Mouse (Mus musculus): ENCODE measurements around the gene G430095P16Rik. TPM values are rescaled to one million over a fixed set of nuclear protein-coding genes. Genes with fewer than 3 reads are reported as not detected.

Gene G430095P16Rik
- polyA plus RNA-seq, 1 experiment from 2014 or later, result 0.76 TPM

DNA sequence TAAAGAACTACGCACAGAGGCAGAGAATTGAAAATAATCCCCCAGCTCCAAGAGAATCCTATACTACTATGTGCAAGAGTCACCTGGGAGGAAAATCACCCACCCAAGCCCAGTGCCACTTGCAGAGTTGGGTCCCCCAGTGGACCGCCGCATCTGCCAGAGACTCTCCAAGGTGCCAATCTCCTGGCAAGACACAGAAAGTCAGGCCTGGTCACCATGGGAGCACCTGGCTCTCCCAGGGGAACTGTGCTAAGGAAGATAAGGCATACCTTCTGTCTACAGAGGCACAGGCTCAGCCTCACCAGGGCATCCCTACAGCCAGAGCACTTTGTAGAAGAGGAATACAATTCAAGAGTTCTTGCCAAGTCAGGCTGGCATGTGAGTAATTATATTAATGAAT, 35.5 kb downstream of the G430095P16Rik start:
- no peak overlapping the region for H3K9ac ChIP-seq (replicated peaks; ENCODE audit: low read depth, low read length)
- 0 out of 2 replicates have a peak, but pooled peaks cover 3% of the 10 kb centered on the region for H3K27me3 ChIP-seq (ENCODE audit: control insufficient read depth, insufficient read depth, low read length)
- no peak overlapping the region for H3K4me2 ChIP-seq (ENCODE audit: low read depth, low read length)
- ATAC-seq (ENCODE audit: low read depth), result no peak
- no peak overlapping the region for H3K4me3 ChIP-seq (ENCODE audit: low read depth, low read length)
- H3K4me1 ChIP-seq (ENCODE audit: control insufficient read depth, insufficient read depth, low read length), result no peaks in the 10 kb centered on the region
- no peaks in the 10 kb centered on the region; the same call in 1 of the 2 replicates for H3K36me3 ChIP-seq (ENCODE audit: control insufficient read depth, insufficient read depth, low read length)
- 94% methylated on average over 3 of the region's 3 CpGs for WGBS
- no peak overlapping the region for H3K27ac ChIP-seq (ENCODE audit: low read depth, low read length)
- H3K9me3 ChIP-seq (ENCODE audit: control insufficient read depth, low read length), result no peaks in the 10 kb centered on the region

DNA sequence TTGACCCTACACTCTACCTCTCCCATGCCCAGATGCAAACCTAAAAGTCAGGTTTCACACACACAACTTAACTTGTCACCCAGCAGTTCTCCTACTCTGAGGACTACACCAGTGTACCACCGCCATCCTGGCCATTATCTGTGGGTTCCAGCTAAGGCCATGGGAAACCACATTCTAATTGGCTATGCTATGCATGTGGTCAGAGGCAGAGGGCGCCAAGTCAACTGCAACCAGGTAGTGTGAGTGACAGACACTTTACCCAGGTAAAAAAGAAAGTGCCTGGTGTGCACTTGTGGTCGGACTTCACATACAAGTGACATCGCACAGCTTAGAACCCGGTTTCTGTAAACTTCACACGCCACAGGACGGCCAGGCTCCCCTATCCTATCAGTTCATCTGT, 36.3 kb downstream of the G430095P16Rik start:
- Histone ChIP-seq H3K27ac (ENCODE audit: low read depth, low read length) (no peak overlapping the region), H3K36me3 (ENCODE audit: control insufficient read depth, insufficient read depth, low read length) (no peaks in the 10 kb centered on the region; the same call in 1 of the 2 replicates), H3K4me3 (ENCODE audit: low read depth, low read length) (no peak overlapping the region), H3K9ac (replicated peaks; ENCODE audit: low read depth, low read length) (no peak overlapping the region), H3K9me3 (ENCODE audit: control insufficient read depth, low read length) (no peaks in the 10 kb centered on the region), H3K4me1 (ENCODE audit: control insufficient read depth, insufficient read depth, low read length) (no peaks in the 10 kb centered on the region), H3K4me2 (ENCODE audit: low read depth, low read length) (no peak overlapping the region), H3K27me3 (ENCODE audit: control insufficient read depth, insufficient read depth, low read length) (peaks cover 3% of the 10 kb centered on the region; the same call in 1 of the 2 replicates)
- WGBS, result 69% methylated on average over 7 of the region's 7 CpGs
- no peak for ATAC-seq (ENCODE audit: low read depth)

DNA sequence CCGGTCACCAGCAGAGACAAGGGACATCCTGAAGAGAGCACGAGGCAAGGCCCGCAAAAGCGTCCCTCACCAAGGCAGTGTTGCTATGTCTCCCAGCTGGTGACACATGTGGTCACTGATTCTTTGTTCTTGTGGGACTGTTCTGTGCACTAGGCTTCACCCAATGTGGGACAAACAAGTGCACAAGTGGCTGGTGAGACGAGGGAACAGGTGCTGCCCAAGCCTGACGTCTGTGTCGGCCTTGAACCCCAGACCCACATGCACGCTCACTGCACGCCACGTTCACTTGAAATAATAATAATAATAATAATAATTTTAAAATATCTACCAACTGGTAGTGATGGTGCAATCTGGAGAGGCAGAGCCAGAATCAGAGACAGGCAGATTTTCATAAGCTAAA, 36.9 kb downstream of the G430095P16Rik start:
- WGBS, result 90% methylated on average over 10 of the region's 10 CpGs
- peaks cover 3% of the 10 kb centered on the region; the same call in 1 of the 2 replicates for H3K27me3 ChIP-seq (ENCODE audit: control insufficient read depth, insufficient read depth, low read length)
- H3K36me3 ChIP-seq (ENCODE audit: control insufficient read depth, insufficient read depth, low read length), result no peaks in the 10 kb centered on the region; the same call in 1 of the 2 replicates

DNA sequence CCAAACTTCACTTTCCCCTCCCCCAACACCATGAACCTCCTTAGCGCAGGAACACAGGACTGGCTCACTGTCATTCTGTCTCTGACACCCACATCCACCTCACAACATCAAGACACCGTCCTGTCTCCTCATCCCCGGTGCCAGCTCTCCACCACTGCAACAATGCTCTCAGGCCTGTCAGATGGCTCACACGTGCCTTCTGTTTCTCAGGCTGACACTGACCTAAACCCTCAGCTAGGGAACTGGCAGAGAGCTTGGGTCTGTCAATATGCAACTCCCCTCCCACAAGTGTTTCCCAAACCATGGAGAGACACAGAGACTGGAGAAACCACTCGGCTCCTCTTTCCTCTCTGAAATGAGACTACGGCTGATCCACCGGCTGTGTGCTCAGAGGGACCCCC, 37.6 kb downstream of the G430095P16Rik start:
- ATAC-seq (ENCODE audit: low read depth), result no peak
- Histone ChIP-seq H3K27me3 (ENCODE audit: control insufficient read depth, insufficient read depth, low read length) (peaks cover 3% of the 10 kb centered on the region; the same call in 1 of the 2 replicates), H3K27ac (ENCODE audit: low read depth, low read length) (no peak overlapping the region), H3K4me2 (ENCODE audit: low read depth, low read length) (no peak overlapping the region), H3K9ac (replicated peaks; ENCODE audit: low read depth, low read length) (no peak overlapping the region), H3K4me1 (ENCODE audit: control insufficient read depth, insufficient read depth, low read length) (peaks cover 7% of the 10 kb centered on the region), H3K36me3 (ENCODE audit: control insufficient read depth, insufficient read depth, low read length) (no peaks in the 10 kb centered on the region; the same call in 1 of the 2 replicates), H3K9me3 (ENCODE audit: control insufficient read depth, low read length) (no peaks in the 10 kb centered on the region), H3K4me3 (ENCODE audit: low read depth, low read length) (no peak overlapping the region)
- WGBS, result 43% methylated on average over 7 of the region's 7 CpGs

More for the DNA sequence above, 36.9 kb downstream of the G430095P16Rik start:
- no peak overlapping the region for H3K27ac ChIP-seq (ENCODE audit: low read depth, low read length)
- H3K4me2 ChIP-seq (ENCODE audit: low read depth, low read length), result no peak overlapping the region
- ATAC-seq (ENCODE audit: low read depth), result no peak
- no peaks in the 10 kb centered on the region for H3K9me3 ChIP-seq (ENCODE audit: control insufficient read depth, low read length)
- peaks cover under 1% of the 10 kb centered on the region; the same call in 1 of the 2 replicates for H3K4me1 ChIP-seq (ENCODE audit: control insufficient read depth, insufficient read depth, low read length)
- H3K4me3 ChIP-seq (ENCODE audit: low read depth, low read length), result no peak overlapping the region
- no peak overlapping the region for H3K9ac ChIP-seq (replicated peaks; ENCODE audit: low read depth, low read length)

DNA sequence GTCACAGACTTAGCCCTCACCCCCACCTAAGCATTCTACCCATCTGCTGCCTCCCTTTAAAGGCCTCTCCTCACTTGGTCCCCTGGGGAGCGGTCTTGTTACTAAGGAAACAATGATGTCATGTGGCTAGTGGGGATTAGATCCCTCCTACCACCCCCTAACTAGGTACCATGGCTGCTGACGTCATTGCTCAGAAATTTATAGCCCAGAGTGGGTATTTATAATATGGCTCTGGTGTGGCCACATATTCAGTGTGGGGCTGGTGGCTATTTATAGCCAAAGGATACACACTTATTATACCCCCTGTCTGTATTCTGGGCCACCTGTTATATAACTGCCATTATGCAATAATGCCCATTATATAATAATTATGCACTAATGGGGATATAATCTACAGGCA, 38.1 kb downstream of the G430095P16Rik start:
- no peak for ATAC-seq (ENCODE audit: low read depth)
- Histone ChIP-seq H3K27ac (ENCODE audit: low read depth, low read length) (no peak overlapping the region), H3K36me3 (ENCODE audit: control insufficient read depth, insufficient read depth, low read length) (no peaks in the 10 kb centered on the region; the same call in 1 of the 2 replicates), H3K4me1 (ENCODE audit: control insufficient read depth, insufficient read depth, low read length) (peaks cover 12% of the 10 kb centered on the region), H3K9me3 (ENCODE audit: control insufficient read depth, low read length) (no peaks in the 10 kb centered on the region), H3K4me3 (ENCODE audit: low read depth, low read length) (no peak overlapping the region), H3K27me3 (ENCODE audit: control insufficient read depth, insufficient read depth, low read length) (no peaks in the 10 kb centered on the region; the same call in 1 of the 2 replicates), H3K9ac (replicated peaks; ENCODE audit: low read depth, low read length) (no peak overlapping the region), H3K4me2 (ENCODE audit: low read depth, low read length) (no peak overlapping the region)
- WGBS, result 44% methylated on average over 2 of the region's 2 CpGs

DNA sequence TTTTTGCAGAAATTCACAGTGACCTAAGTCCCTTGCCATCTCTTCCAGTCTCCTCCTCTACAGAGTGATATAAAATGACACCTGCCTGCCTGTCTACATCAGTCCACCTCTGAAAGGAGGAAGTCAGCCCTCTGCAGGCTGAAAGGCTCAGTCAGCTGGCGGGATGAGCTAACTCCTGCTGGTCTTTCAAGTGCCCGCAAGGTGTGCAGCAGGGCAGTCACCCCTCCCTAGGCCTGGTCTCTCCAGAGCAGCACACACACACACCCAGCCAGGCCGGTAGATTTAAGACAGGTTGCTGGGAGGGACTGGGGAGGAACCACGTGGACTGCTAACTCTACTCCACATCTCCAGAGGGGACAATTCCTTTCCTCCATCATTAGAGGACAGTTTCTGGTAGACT, 41.3 kb downstream of the G430095P16Rik start:
- 75% methylated on average over 4 of the region's 4 CpGs for WGBS
- no peaks in the 10 kb centered on the region for H3K9me3 ChIP-seq (ENCODE audit: control insufficient read depth, low read length)
- no peak for ATAC-seq (ENCODE audit: low read depth)
- H3K4me1 ChIP-seq (ENCODE audit: control insufficient read depth, insufficient read depth, low read length), result peaks cover 20% of the 10 kb centered on the region
- H3K27me3 ChIP-seq (ENCODE audit: control insufficient read depth, insufficient read depth, low read length), result peaks cover 11% of the 10 kb centered on the region
- H3K4me2 ChIP-seq (ENCODE audit: low read depth, low read length), result 0 out of 2 replicates have a peak overlapping the region, but pooled peaks have one; percentile 4
- H3K27ac ChIP-seq (ENCODE audit: low read depth, low read length), result no peak overlapping the region
- H3K9ac ChIP-seq (replicated peaks; ENCODE audit: low read depth, low read length), result no peak overlapping the region
- no peaks in the 10 kb centered on the region; the same call in 1 of the 2 replicates for H3K36me3 ChIP-seq (ENCODE audit: control insufficient read depth, insufficient read depth, low read length)
- no peak overlapping the region for H3K4me3 ChIP-seq (ENCODE audit: low read depth, low read length)

DNA sequence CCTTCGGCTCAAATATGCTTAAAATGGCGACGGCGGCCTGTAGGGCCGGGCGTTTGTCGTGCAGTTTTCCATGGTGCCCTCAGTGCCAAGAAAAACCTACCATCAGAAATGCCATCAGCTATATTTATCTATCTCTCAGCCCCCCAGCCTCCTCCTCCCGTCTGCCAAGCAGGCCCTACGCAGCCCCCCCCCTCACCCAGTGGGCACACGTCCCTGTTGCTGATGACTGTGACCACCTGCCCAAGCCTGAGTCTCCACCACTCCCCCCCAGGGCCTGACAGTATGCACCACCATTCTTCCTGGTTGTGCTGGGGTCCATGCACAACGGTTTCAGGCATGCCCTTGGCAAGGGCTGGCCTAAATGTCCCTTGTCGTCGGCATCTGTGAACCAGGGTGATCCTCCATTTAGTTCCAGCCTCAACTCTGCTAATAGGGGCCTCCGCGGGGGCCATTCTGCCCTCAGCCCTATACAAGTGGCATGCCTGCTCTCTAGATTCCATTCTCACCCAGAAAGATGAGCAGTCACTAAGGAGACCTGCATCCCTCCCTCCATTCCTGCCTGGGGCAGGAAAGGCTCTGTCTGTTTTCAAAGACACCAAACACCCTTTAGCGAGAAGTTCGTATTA, 42.2 kb downstream of the G430095P16Rik start:
- Histone ChIP-seq H3K9ac (replicated peaks; ENCODE audit: low read depth, low read length) (no peak overlapping the region), H3K36me3 (ENCODE audit: control insufficient read depth, insufficient read depth, low read length) (no peaks in the 10 kb centered on the region; the same call in 1 of the 2 replicates), H3K4me2 (ENCODE audit: low read depth, low read length) (peak overlapping the region; percentile 34), H3K27ac (ENCODE audit: low read depth, low read length) (no peak overlapping the region), H3K4me3 (ENCODE audit: low read depth, low read length) (no peak overlapping the region), H3K27me3 (ENCODE audit: control insufficient read depth, insufficient read depth, low read length) (peaks cover 14% of the 10 kb centered on the region), H3K4me1 (ENCODE audit: control insufficient read depth, insufficient read depth, low read length) (peaks cover 20% of the 10 kb centered on the region), H3K9me3 (ENCODE audit: control insufficient read depth, low read length) (no peaks in the 10 kb centered on the region)
- ATAC-seq (ENCODE audit: low read depth), result no peak
- 62% methylated on average over 17 of the region's 17 CpGs for WGBS

DNA sequence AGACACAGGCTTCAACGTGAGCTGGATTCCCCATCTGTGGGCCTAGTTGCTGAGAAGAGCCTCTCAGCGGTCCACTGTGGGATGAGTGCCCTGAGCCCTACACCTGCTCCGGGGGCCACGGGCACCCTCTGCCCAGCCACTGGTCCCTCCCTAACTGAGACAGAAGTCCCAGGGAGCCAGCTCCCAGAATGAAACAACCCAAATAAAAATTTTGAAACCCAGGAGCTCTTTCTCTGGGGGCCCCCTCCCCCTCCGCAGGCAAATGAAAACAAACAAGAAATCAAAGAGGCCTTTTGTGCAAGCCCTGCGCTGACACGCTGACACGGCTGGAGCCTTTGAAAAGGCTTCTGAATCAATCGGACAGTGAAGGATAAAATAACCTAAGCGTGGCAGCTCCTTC, 42.8 kb downstream of the G430095P16Rik start:
- Histone ChIP-seq H3K9me3 (ENCODE audit: control insufficient read depth, low read length) (no peaks in the 10 kb centered on the region), H3K4me3 (ENCODE audit: low read depth, low read length) (no peak overlapping the region), H3K27me3 (ENCODE audit: control insufficient read depth, insufficient read depth, low read length) (peaks cover 16% of the 10 kb centered on the region), H3K27ac (ENCODE audit: low read depth, low read length) (peak overlapping the region; percentile 8; the same call in 1 of the 2 replicates), H3K36me3 (ENCODE audit: control insufficient read depth, insufficient read depth, low read length) (no peaks in the 10 kb centered on the region; the same call in 1 of the 2 replicates), H3K9ac (replicated peaks; ENCODE audit: low read depth, low read length) (0 out of 2 replicates have a peak overlapping the region, but pooled peaks have one; percentile 26), H3K4me1 (ENCODE audit: control insufficient read depth, insufficient read depth, low read length) (peaks cover 20% of the 10 kb centered on the region), H3K4me2 (ENCODE audit: low read depth, low read length) (peak overlapping the region; percentile 24; the same call in 1 of the 2 replicates)
- 8% methylated on average over 10 of the region's 10 CpGs for WGBS
- ATAC-seq (ENCODE audit: low read depth), result no peak

DNA sequence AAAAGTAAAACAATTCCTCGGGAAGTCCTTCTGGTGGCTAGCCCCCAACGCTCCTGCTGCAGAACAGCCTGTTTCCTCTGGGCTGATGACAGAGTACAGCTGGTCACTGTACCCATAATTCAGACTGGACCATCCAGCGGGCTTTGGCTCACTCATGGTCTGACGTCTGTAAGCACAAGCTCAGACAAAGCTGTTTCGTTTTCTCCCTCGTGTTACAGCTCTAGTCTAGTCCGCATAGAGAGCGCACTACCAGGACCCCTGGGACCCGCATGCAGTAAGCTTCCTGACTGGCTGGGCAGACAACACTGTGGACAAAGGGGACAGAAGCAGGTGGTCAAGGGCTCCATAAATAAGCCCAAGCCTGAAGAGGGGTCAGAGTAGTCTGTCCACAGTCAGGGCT, 43.6 kb downstream of the G430095P16Rik start:
- H3K9ac ChIP-seq (replicated peaks; ENCODE audit: low read depth, low read length), result 0 out of 2 replicates have a peak overlapping the region, but pooled peaks have one; percentile 26
- ATAC-seq (ENCODE audit: low read depth), result no peak; the same call in 1 of the 2 replicates
- no peak overlapping the region for H3K4me3 ChIP-seq (ENCODE audit: low read depth, low read length)
- peaks cover 19% of the 10 kb centered on the region for H3K27me3 ChIP-seq (ENCODE audit: control insufficient read depth, insufficient read depth, low read length)
- no peaks in the 10 kb centered on the region; the same call in 1 of the 2 replicates for H3K36me3 ChIP-seq (ENCODE audit: control insufficient read depth, insufficient read depth, low read length)
- peak overlapping the region; percentile 24; the same call in 1 of the 2 replicates for H3K4me2 ChIP-seq (ENCODE audit: low read depth, low read length)
- H3K4me1 ChIP-seq (ENCODE audit: control insufficient read depth, insufficient read depth, low read length), result peaks cover 20% of the 10 kb centered on the region
- H3K9me3 ChIP-seq (ENCODE audit: control insufficient read depth, low read length), result no peaks in the 10 kb centered on the region
- WGBS, result 35% methylated on average over 9 of the region's 9 CpGs
- peak overlapping the region; percentile 8; the same call in 1 of the 2 replicates for H3K27ac ChIP-seq (ENCODE audit: low read depth, low read length)
